Mouse (Mus musculus): ENCODE results near the gene Sec22a.

Sec22a gene

GRCm38 (mm10) chr16:35310551-35311110 lies 53.1 kb downstream of the Sec22a start:
- no peak for DNase-seq (ENCODE audit: low read depth, low spot score)

GRCm38 (mm10) chr16:35309634-35310033 lies 54.1 kb downstream of the Sec22a start:
- no peak for DNase-seq (ENCODE audit: low read depth, low spot score)

- DNase-seq (ENCODE audit: low read depth, low spot score): no peak
These were observed 55.1 kb downstream of the Sec22a start for GRCm38 (mm10) chr16:35308486-35309143.

- DNase-seq (ENCODE audit: low read depth, low spot score): no peak
These were observed 55.7 kb downstream of the Sec22a start for GRCm38 (mm10) chr16:35308016-35308415.

DNA sequence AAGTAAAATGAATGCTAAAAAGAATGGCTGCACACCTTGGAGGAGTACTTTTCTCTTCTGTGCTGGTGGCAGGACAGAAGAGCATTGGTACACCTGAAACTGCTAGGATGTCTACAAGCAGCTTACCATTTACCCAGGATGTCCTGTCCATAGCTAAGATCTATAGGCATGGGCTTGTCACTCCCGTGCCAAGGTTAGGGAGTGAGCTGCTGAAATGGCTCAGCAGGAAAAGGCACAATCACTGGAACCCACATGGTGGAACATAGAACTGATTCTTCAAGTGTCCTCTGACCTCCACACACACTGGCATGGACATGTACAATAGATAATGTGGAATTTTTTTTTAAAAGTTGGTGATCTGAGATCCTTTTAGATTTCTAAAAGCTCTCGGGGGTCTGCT lies 56.4 kb downstream of the Sec22a start:
- DNase-seq (ENCODE audit: low read depth, low spot score): no peak

- no peak for DNase-seq (ENCODE audit: low read depth, low spot score)
These were observed 57.1 kb downstream of the Sec22a start for GRCm38 (mm10) chr16:35306631-35307030.

- no peak for DNase-seq (ENCODE audit: low read depth, low spot score)
These were observed 58.5 kb downstream of the Sec22a start for GRCm38 (mm10) chr16:35305226-35305625.

- no peak for DNase-seq (ENCODE audit: low read depth, low spot score)
These were observed 59.3 kb downstream of the Sec22a start for GRCm38 (mm10) chr16:35304416-35304815.

DNA sequence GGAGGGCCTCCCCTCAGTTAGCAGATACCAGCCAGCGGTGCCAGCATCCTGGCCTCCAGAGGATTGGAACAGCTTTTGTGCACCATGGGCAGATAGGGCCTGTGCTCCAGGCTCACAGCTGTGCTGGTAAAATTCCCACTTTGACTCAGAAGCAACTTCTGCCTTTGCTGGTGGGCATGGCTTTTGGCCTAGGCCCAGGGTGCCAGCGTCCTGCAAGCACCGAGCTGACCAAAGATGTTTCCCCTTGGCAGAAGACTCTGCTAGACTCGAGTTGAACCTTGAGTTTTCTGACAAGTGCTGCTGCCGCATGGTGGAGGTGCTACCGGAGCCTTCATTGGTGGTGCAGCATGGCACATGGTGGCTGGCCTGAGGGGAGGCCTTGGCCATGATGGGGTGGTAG lies 60.0 kb downstream of the Sec22a start:
- no peak for DNase-seq (ENCODE audit: low read depth, low spot score)

- DNase-seq (ENCODE audit: low read depth, low spot score): peak; percentile 28
These were observed 61.1 kb downstream of the Sec22a start for GRCm38 (mm10) chr16:35302441-35303280.

GRCm38 (mm10) chr16:35300156-35300555 lies 63.6 kb downstream of the Sec22a start:
- no peak for DNase-seq (ENCODE audit: low read depth, low spot score)

GRCm38 (mm10) chr16:35297786-35298185 lies 65.9 kb downstream of the Sec22a start:
- DNase-seq (ENCODE audit: low read depth, low spot score): no peak

- DNase-seq (ENCODE audit: low read depth, low spot score): no peak
These were observed 76.5 kb downstream of the Sec22a start for GRCm38 (mm10) chr16:35287244-35287643.

DNA sequence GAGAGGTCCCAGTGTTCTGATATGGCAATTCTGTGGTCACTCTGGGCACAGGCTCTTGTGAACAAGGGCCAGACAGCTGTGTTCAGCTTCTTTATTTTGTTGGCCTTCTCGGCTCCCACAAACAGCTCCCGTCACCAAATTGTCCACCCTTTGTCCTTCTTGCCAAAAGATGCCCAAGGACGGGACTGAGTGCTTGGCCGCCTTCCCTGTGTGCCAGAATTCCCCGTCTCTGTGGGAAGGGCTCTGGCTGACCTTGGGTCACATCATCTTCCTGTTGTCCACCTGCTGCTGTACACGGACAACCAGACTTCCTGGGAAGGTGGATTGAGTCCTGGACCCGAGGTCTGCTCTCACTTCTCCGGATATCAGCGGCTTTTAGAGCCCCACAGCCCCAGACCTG lies 77.9 kb downstream of the Sec22a start:
- no peak for DNase-seq (ENCODE audit: low read depth, low spot score)

- DNase-seq (ENCODE audit: low read depth, low spot score): no peak
These were observed 81.3 kb downstream of the Sec22a start for GRCm38 (mm10) chr16:35282456-35282855.

DNA sequence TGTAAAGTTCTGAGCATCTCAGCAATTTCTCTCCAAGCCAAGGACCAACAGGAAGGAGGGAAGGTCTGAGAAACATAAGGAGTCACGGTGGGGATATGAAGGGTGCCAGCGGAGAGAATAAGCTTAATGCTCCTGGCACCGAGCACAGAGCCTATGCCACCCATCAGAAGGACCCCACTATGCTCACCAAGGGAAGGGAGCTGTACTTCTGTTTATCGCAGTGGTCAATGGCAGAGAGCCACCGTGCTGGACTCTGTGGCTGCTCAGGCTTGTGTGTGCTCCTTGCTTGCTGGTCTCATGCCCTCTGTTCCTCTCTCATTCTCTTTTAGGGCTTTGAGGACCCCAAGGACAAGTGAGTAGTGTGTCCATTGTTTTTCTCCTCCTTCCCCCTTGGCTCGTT lies 85.6 kb downstream of the Sec22a start:
- DNase-seq (ENCODE audit: low read depth, low spot score): no peak

- no peak for DNase-seq (ENCODE audit: low read depth, low spot score)
These were observed 91.3 kb downstream of the Sec22a start for GRCm38 (mm10) chr16:35272417-35272816.

- DNase-seq (ENCODE audit: low read depth, low spot score): no peak
These were observed 92.1 kb downstream of the Sec22a start for GRCm38 (mm10) chr16:35271572-35271971.

- no peak for DNase-seq (ENCODE audit: low read depth, low spot score)
These were observed 92.8 kb downstream of the Sec22a start for GRCm38 (mm10) chr16:35270945-35271344.

GRCm38 (mm10) chr16:35270353-35270934 lies 93.3 kb downstream of the Sec22a start:
- DNase-seq (ENCODE audit: low read depth, low spot score): peak; percentile 74

Data from WW6 (cell line).